Mouse (Mus musculus): ENCODE data around the gene Bnipl. TPM values are rescaled to one million over a fixed set of nuclear protein-coding genes. Genes with fewer than 3 reads are reported as not detected.

Gene Bnipl
- polyA plus RNA-seq, 1 experiment from 2014 or later, result 9.2 TPM

- H3K4me2 ChIP-seq (ENCODE audit: low read depth, low read length), result peak overlapping the region; percentile 34
- WGBS, result 76% methylated on average over 5 of the region's 5 CpGs
- H3K27me3 ChIP-seq (ENCODE audit: control insufficient read depth, insufficient read depth, low read length), result no peaks in the 10 kb centered on the region
- H3K9ac ChIP-seq (ENCODE audit: low read length), result peak overlapping the region; percentile 58
- ATAC-seq (ENCODE audit: insufficient read depth, low FRiP score), result 0 out of 2 replicates have a peak, but pooled peaks have one; percentile 13
- H3K4me3 ChIP-seq (replicated peaks; ENCODE audit: low read length), result peak overlapping the region; percentile 32
- H3K9me3 ChIP-seq (replicated peaks; ENCODE audit: control insufficient read depth, low read length), result no peaks in the 10 kb centered on the region
- H3K4me1 ChIP-seq (ENCODE audit: control insufficient read depth, insufficient read depth, low read length), result no peaks in the 10 kb centered on the region
- no peaks in the 10 kb centered on the region for H3K36me3 ChIP-seq (ENCODE audit: control insufficient read depth, insufficient read depth, low read length)
- peak overlapping the region; percentile 77 for H3K27ac ChIP-seq (ENCODE audit: low read length)
Measured at GRCm38 (mm10) chr3:95250361-95250760, 632 bp downstream of the Bnipl start.

DNA sequence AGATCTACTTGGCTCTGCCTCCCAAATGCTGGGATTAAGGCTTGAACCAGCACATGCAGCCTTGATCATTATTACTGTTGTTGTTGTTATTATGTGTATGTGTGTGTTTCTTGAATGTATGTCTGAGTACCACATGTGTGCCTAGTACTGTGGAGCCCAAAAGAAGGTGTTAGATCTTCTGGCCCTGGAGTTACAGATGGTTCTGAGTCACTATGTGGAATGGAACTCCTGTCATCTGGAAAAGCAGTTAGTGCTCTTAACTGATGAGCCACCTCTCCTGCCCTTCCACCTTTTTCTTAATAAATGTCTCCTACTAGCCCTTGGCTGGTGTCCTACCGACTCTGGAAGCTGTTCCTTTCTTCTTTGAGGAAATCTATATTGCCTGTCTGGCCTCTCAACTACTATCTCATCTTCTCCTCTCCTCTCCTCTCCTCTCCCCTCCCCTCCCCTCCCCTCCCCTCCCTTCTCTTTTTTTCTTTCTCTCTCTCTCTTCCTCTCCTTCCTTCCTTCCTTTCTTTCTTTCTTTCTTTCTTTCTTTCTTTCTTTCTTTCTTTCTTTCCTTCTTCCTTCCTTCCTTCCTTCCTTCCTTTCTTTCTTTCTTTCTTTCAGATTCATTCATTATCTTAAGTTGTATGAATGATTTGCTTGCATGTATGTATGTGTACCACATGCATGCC, 3.2 kb downstream of the Bnipl start:
- Histone ChIP-seq H3K36me3 (ENCODE audit: control insufficient read depth, insufficient read depth, low read length) (no peaks in the 10 kb centered on the region), H3K9ac (ENCODE audit: low read length) (no peak overlapping the region), H3K4me1 (ENCODE audit: control insufficient read depth, insufficient read depth, low read length) (no peaks in the 10 kb centered on the region), H3K27ac (ENCODE audit: low read length) (no peak overlapping the region), H3K27me3 (ENCODE audit: control insufficient read depth, insufficient read depth, low read length) (no peaks in the 10 kb centered on the region), H3K4me2 (ENCODE audit: low read depth, low read length) (no peak overlapping the region), H3K4me3 (replicated peaks; ENCODE audit: low read length) (no peak overlapping the region), H3K9me3 (replicated peaks; ENCODE audit: control insufficient read depth, low read length) (no peaks in the 10 kb centered on the region)
- ATAC-seq (ENCODE audit: insufficient read depth, low FRiP score), result no peak
- whole genome bisulfite sequencing, result 59% methylated on average over 1 of the region's 1 CpGs

- H3K9me3 ChIP-seq (replicated peaks; ENCODE audit: control insufficient read depth, low read length), result no peaks in the 10 kb centered on the region
- H3K4me2 ChIP-seq (ENCODE audit: low read depth, low read length), result no peak overlapping the region
- ATAC-seq (ENCODE audit: insufficient read depth, low FRiP score), result no peak
- no peak overlapping the region for H3K9ac ChIP-seq (ENCODE audit: low read length)
- no peaks in the 10 kb centered on the region for H3K27me3 ChIP-seq (ENCODE audit: control insufficient read depth, insufficient read depth, low read length)
- H3K4me1 ChIP-seq (ENCODE audit: control insufficient read depth, insufficient read depth, low read length), result no peaks in the 10 kb centered on the region
- 75% methylated on average over 5 of the region's 5 CpGs for WGBS
- H3K27ac ChIP-seq (ENCODE audit: low read length), result no peak overlapping the region
- H3K4me3 ChIP-seq (replicated peaks; ENCODE audit: low read length), result no peak overlapping the region
- no peaks in the 10 kb centered on the region for H3K36me3 ChIP-seq (ENCODE audit: control insufficient read depth, insufficient read depth, low read length)
Measured at GRCm38 (mm10) chr3:95246465-95247231, 4.3 kb downstream of the Bnipl start.

GRCm38 (mm10) chr3:95243086-95243485, 7.9 kb downstream of the Bnipl start:
- H3K9me3 ChIP-seq (replicated peaks; ENCODE audit: control insufficient read depth, low read length), result no peaks in the 10 kb centered on the region
- no peak overlapping the region for H3K4me2 ChIP-seq (ENCODE audit: low read depth, low read length)
- H3K9ac ChIP-seq (ENCODE audit: low read length), result no peak overlapping the region
- H3K4me1 ChIP-seq (ENCODE audit: control insufficient read depth, insufficient read depth, low read length), result no peaks in the 10 kb centered on the region
- H3K36me3 ChIP-seq (ENCODE audit: control insufficient read depth, insufficient read depth, low read length), result 0 out of 2 replicates have a peak, but pooled peaks cover 4% of the 10 kb centered on the region
- H3K27ac ChIP-seq (ENCODE audit: low read length), result no peak overlapping the region
- ATAC-seq (ENCODE audit: insufficient read depth, low FRiP score), result no peak
- no peaks in the 10 kb centered on the region for H3K27me3 ChIP-seq (ENCODE audit: control insufficient read depth, insufficient read depth, low read length)
- WGBS, result 76% methylated on average over 2 of the region's 2 CpGs
- no peak overlapping the region for H3K4me3 ChIP-seq (replicated peaks; ENCODE audit: low read length)

DNA sequence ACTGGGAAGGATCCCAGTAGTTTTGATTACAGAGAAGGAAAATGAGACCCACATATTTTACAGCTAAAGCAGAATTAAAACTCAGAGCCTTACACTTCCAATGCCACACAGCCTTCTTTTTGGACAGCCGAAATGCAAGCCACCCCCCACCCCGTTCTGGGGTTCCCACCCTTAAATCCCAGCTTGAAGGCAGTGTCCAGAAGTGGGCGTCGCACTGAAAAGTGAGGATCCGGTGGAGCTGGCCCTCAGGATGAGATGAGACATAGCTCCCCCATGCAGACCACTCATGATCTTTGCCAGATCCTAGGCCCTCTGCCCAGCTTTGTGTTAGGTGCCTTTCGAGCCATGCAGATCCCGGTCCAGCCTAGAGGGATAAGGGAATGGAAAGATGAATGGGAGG, 9.5 kb downstream of the Bnipl start, which contains the start of gene Gm128:
Gene Gm128 (minus strand): TSS at position 101 of the 400 bp plus-strand sequence.
- H3K4me2 ChIP-seq (ENCODE audit: low read depth, low read length), result no peak within 1 kb of the TSS
- 81% methylated on average over 7 of the region's 7 CpGs for WGBS
- peaks cover 5% of the 10 kb centered on the region; the same call in 1 of the 2 replicates for H3K36me3 ChIP-seq (ENCODE audit: control insufficient read depth, insufficient read depth, low read length)
- no peak for ATAC-seq (ENCODE audit: insufficient read depth, low FRiP score)
- no peaks in the 10 kb centered on the region for H3K9me3 ChIP-seq (replicated peaks; ENCODE audit: control insufficient read depth, low read length)
- no peak within 1 kb of the TSS for H3K9ac ChIP-seq (ENCODE audit: low read length)
- H3K27ac ChIP-seq (ENCODE audit: low read length), result no peak within 1 kb of the TSS
- H3K4me1 ChIP-seq (ENCODE audit: control insufficient read depth, insufficient read depth, low read length), result no peaks in the 10 kb centered on the region
- H3K4me3 ChIP-seq (replicated peaks; ENCODE audit: low read length), result no peak within 1 kb of the TSS
- H3K27me3 ChIP-seq (ENCODE audit: control insufficient read depth, insufficient read depth, low read length), result no peaks in the 10 kb centered on the region

- H3K27me3 ChIP-seq (ENCODE audit: control insufficient read depth, insufficient read depth, low read length), result no peaks in the 10 kb centered on the region
- peaks cover 10% of the 10 kb centered on the region; the same call in 1 of the 2 replicates for H3K36me3 ChIP-seq (ENCODE audit: control insufficient read depth, insufficient read depth, low read length)
- H3K4me3 ChIP-seq (replicated peaks; ENCODE audit: low read length), result no peak overlapping the region
- no peak overlapping the region for H3K9ac ChIP-seq (ENCODE audit: low read length)
- no peak overlapping the region for H3K27ac ChIP-seq (ENCODE audit: low read length)
- H3K4me1 ChIP-seq (ENCODE audit: control insufficient read depth, insufficient read depth, low read length), result no peaks in the 10 kb centered on the region
- no peaks in the 10 kb centered on the region for H3K9me3 ChIP-seq (replicated peaks; ENCODE audit: control insufficient read depth, low read length)
- H3K4me2 ChIP-seq (ENCODE audit: low read depth, low read length), result no peak overlapping the region
- ATAC-seq (ENCODE audit: insufficient read depth, low FRiP score), result no peak
- 35% methylated on average over 17 of the region's 17 CpGs for WGBS
Measured at GRCm38 (mm10) chr3:95240900-95241299, 10.1 kb downstream of the Bnipl start.

DNA sequence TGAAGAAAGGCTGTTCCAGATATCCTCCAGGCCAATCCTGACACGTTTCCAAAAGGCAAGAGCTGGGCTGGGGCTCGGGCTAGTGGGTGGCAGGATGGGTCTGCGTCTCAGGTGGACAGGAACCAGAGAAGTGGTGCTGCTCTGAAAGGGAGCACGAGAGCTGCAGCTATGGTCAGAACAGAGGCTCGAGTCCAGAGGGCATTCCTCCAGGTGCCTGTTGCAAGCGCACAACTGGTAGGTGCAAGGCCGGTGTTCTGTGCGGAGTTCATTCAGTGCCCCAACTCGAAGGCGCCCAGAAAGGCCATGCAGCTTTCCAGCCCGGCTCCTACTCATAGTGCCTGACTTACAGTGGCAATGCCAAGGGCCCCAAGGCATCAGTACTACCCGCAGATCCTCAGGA, 11.0 kb downstream of the Bnipl start:
- Histone ChIP-seq H3K9ac (ENCODE audit: low read length) (no peak overlapping the region), H3K27me3 (ENCODE audit: control insufficient read depth, insufficient read depth, low read length) (no peaks in the 10 kb centered on the region), H3K36me3 (ENCODE audit: control insufficient read depth, insufficient read depth, low read length) (peaks cover 17% of the 10 kb centered on the region), H3K9me3 (replicated peaks; ENCODE audit: control insufficient read depth, low read length) (no peaks in the 10 kb centered on the region), H3K4me2 (ENCODE audit: low read depth, low read length) (no peak overlapping the region), H3K27ac (ENCODE audit: low read length) (no peak overlapping the region), H3K4me3 (replicated peaks; ENCODE audit: low read length) (no peak overlapping the region), H3K4me1 (ENCODE audit: control insufficient read depth, insufficient read depth, low read length) (no peaks in the 10 kb centered on the region)
- 84% methylated on average over 12 of the region's 12 CpGs for WGBS
- ATAC-seq (ENCODE audit: insufficient read depth, low FRiP score), result no peak

DNA sequence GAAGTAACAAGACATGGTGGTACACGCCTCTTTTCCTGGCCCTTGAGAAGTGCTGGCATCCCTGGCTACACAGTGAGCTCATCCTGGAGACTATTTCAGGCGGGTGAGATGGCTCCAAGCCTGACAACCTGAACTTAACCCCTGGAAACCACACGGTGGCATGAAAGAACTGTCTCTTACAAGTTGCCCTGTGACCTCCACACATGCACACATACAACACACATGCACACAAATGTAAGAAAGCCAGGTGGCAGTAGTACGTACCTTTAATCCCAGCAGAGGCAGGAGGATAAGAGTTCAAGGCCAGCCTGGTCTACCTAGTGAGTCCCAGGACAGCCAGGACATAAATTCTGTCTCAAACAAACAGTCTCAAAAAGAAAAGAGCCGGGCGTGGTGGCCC, 12.0 kb downstream of the Bnipl start:
- no peaks in the 10 kb centered on the region for H3K4me1 ChIP-seq (ENCODE audit: control insufficient read depth, insufficient read depth, low read length)
- no peak for ATAC-seq (ENCODE audit: insufficient read depth, low FRiP score)

GRCm38 (mm10) chr3:95237541-95238099, 13.4 kb downstream of the Bnipl start:
- Histone ChIP-seq H3K36me3 (ENCODE audit: control insufficient read depth, insufficient read depth, low read length) (peaks cover 37% of the 10 kb centered on the region), H3K4me2 (ENCODE audit: low read depth, low read length) (no peak overlapping the region), H3K4me3 (replicated peaks; ENCODE audit: low read length) (no peak overlapping the region), H3K9ac (ENCODE audit: low read length) (no peak overlapping the region), H3K27me3 (ENCODE audit: control insufficient read depth, insufficient read depth, low read length) (no peaks in the 10 kb centered on the region), H3K27ac (ENCODE audit: low read length) (no peak overlapping the region), H3K9me3 (replicated peaks; ENCODE audit: control insufficient read depth, low read length) (no peaks in the 10 kb centered on the region), H3K4me1 (ENCODE audit: control insufficient read depth, insufficient read depth, low read length) (0 out of 2 replicates have a peak, but pooled peaks cover 2% of the 10 kb centered on the region)
- 79% methylated on average over 8 of the region's 8 CpGs for WGBS
- no peak for ATAC-seq (ENCODE audit: insufficient read depth, low FRiP score)

More for the DNA sequence above, 12.0 kb downstream of the Bnipl start:
- Histone ChIP-seq H3K36me3 (ENCODE audit: control insufficient read depth, insufficient read depth, low read length) (peaks cover 25% of the 10 kb centered on the region), H3K27me3 (ENCODE audit: control insufficient read depth, insufficient read depth, low read length) (no peaks in the 10 kb centered on the region), H3K9me3 (replicated peaks; ENCODE audit: control insufficient read depth, low read length) (no peaks in the 10 kb centered on the region), H3K9ac (ENCODE audit: low read length) (no peak overlapping the region), H3K27ac (ENCODE audit: low read length) (no peak overlapping the region), H3K4me2 (ENCODE audit: low read depth, low read length) (no peak overlapping the region), H3K4me3 (replicated peaks; ENCODE audit: low read length) (no peak overlapping the region)
- WGBS, result 83% methylated on average over 6 of the region's 6 CpGs
